Mouse (Mus musculus): Measurements from ENCODE around the gene Sgk2.
"Not testable (repeated sequence)": the region's sequence is repeated elsewhere in the genome, so short reads cannot be mapped to it uniquely, and the experiment has no call there.

Sgk2 gene

DNA sequence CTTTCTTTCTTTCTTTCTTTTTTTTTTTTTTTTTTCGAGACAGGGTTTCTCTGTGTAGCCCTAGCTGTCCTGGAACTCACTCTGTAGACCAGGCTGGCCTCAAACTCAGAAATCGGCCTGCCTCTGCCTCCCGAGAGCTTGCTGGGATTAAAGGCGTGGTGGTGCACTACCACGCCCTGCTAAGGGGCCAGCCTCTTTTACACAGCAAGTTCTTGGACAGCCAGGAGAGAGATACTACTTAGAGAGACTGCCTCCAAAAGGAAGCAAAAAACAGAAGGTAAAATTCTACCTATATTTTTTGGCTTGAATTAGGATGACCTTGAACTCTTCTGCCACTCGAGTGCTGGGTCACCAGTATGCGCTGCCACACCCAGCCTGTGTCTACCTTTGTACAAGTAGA is 71.9 kb downstream of the Sgk2 start:
- not testable (repeated sequence) for DNase-seq (ENCODE audit: low spot score in 2 of 2)

DNA sequence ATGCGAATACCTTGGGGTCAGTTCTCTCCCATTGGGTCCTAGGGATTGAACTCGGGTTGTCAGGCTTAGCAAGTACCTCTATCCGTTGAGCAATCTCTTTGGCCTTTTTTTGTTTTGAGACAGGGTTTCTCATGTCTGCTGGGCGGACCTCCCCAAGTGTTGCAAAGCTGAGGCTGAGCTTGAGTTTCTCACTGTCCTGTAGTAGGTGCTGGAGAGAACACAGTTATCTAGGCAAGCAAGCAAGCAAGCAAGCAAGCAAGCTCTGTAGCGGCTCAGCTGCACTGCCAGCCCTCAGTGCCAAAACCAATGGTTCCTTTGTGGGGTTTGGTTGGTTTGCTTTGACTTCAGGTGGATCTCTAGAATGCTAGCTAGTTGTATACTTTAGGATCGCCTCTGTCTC is 73.5 kb downstream of the Sgk2 start:
- DNase-seq (ENCODE audit: low spot score in 2 of 2), result no peak

DNA sequence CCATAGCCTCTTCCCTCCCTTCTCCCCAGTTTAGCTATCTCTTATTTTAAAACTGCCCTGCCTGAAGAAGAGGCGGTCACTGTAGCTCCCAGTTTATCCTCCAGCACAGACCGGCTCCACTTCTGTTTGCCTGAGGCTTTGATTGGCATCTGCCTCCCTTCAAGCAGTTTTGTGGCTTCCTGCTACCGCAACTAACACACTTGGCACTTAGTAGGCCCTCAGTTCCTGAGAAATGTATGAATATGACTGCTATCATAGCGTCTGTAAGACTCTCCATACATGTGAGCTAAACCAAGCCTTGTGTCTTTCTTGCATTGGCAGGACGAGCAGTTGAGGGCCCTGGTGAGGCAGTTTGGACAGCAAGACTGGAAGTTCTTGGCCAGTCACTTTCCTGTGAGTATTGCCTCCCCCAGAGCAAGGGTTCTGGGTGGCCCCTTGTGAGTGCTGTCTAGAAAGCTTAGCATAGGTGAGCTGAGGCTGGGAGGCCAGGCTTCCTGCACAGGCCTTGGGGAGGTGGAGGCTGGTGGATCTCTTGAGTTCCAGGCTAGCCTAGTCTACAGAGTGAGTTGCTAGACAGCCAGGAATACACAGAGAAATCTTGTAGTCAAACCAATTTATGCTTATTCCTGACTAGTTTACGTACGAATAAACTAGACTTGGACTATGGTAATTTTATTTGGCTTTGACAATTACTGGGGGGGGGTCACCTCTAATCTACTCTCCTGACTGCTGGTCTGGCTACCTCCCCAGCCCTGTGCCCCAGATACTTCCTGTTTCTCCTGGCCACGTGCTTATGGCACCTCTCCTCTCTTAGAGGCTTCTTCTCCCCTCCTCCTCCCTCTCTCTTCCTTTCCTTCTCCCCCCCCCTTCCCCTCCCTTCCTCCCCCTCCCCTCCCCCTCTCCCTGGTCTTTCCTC is 74.3 kb downstream of the Sgk2 start:
- no peak for DNase-seq (ENCODE audit: low spot score in 2 of 2)

DNA sequence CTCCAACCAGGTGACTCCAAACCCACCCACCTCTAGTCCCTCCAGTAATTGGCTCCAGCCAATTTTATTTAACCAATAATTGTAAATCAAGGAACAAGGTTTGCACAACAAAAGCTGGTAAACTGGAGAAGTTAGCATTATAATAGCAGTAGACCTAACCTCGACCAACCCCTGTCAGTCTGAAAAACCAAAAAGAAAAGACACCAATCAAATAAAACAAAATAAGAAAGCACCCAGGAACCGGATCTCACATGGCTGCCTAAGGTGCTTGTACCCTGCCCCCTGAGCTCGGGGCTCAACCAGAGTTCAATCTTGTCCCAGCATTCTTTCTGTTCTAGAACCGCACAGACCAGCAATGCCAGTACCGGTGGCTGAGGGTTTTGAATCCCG is 75.0 kb downstream of the Sgk2 start:
- no peak for DNase-seq (ENCODE audit: low spot score in 2 of 2)

Measured in heart, adult 9 months (tissue).